Mouse (Mus musculus) spleen, adult 2 months (tissue): ENCODE data around the gene Zbtb39.

Source experiments
- CTCF ChIP-seq: fragments of 200-500 bp; IDR thresholded peaks from 2 replicates; pipeline ENCODE4 v1.5.1; 2011; ENCODE audit warnings: mild to moderate bottlenecking, inconsistent platforms; ENCODE audit not compliant: insufficient read depth, insufficient read length, insufficient replicate concordance; ENCODE audit errors: extremely low read depth
- POLR2A ChIP-seq: fragments of 200-500 bp; IDR thresholded peaks from 2 replicates; pipeline ENCODE4 v1.6.1; 2011; ENCODE audit warnings: low read depth, low read length, inconsistent platforms

DNA sequence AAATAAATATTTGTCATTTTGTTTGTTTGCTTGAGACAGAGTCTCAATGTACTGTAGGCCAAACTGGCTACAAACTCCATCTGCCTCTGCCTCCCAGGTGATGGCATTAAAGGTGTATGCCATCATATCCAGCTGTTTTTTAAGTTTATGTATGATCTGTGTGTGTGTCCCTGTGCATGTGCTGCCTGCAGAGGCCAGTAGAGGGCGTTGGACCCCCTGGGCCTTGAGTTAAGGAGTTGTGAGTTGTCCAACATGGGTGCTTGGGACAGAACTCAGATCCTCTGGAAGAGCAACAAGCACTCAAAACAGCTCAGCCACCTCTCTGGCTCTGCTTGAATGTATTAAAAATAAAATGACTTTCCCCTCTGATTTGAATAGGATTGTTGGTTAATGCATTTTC lies 48.3 kb upstream of the Zbtb39 start:
- TF ChIP-seq POLR2A: no peak
- TF ChIP-seq CTCF: no peak
